Comparison of ENCODE assay signal across 8 mouse cellular contexts in genomic region chr9:109094553-109095136, GRCm38 (mm10). TPM values are rescaled to one million over a fixed set of nuclear protein-coding genes. Genes with fewer than 3 reads are reported as not detected.
DNase-seq lines count a peak whose midpoint lies in the region; ATAC-seq and TF ChIP-seq lines count a peak whose summit lies in the region.

No protein-coding gene starts in this region.

- TF ChIP-seq EP300 in heart, postnatal 0 days (IDR thresholded peaks at IDR 0.05; ENCODE audit: low read depth), result no peak

- DNase-seq in heart, postnatal 0 days (ENCODE audit: low spot score), result no peak
- DNase-seq in heart, postnatal 14 days, result no peak
- peak; percentile 72 for DNase-seq in embryo, embryonic 11 days
- no peak for DNase-seq in gastrocnemius, adult 18-20 months (ENCODE audit: low spot score)
- DNase-seq in urinary bladder, postnatal 25 days (ENCODE audit: low spot score), result no peak

- H3K9me3 ChIP-seq in heart, postnatal 0 days (replicated peaks; ENCODE audit: control insufficient read depth, low read length), result no peaks in the 10 kb centered on the region
- no peaks in the 10 kb centered on the region for H3K9me3 ChIP-seq in intestine, embryonic 16.5 days (ENCODE audit: control insufficient read depth, low read length)
- no peaks in the 10 kb centered on the region for H3K9me3 ChIP-seq in lung, embryonic 15.5 days

- no peaks in the 10 kb centered on the region for H3K27me3 ChIP-seq in heart, postnatal 0 days (ENCODE audit: control insufficient read depth, insufficient read depth, low read length)
- H3K27me3 ChIP-seq in intestine, embryonic 16.5 days (replicated peaks; ENCODE audit: control insufficient read depth, insufficient read depth, low read length), result no peaks in the 10 kb centered on the region
- H3K27me3 ChIP-seq in lung, embryonic 15.5 days, result no peaks in the 10 kb centered on the region
- H3K27me3 ChIP-seq in small intestine, adult 2 months (ENCODE audit: control insufficient read depth, insufficient read depth, low read length), result 0 out of 2 replicates have a peak, but pooled peaks cover 6% of the 10 kb centered on the region

- TF ChIP-seq POLR2A in small intestine, adult 2 months (IDR thresholded peaks at IDR 0.05; ENCODE audit: low read depth, low read length), result no peak

- ATAC-seq in heart, postnatal 0 days (ENCODE audit: insufficient read depth, low read depth), result no peak
- peak; percentile 73 for ATAC-seq in intestine, embryonic 16.5 days
- ATAC-seq in lung, embryonic 15.5 days (ENCODE audit: borderline replicate concordance, extremely low read depth, low FRiP score, low TSS enrichment), result peak; percentile 11

- WGBS in heart, postnatal 0 days, result 4% methylated on average over 15 of the region's 21 CpGs
- 2% methylated on average over 21 of the region's 21 CpGs for WGBS in intestine, embryonic 16.5 days
- WGBS in lung, embryonic 15.5 days, result under 1% methylated on average over 21 of the region's 21 CpGs
- 4% methylated on average over 21 of the region's 21 CpGs for WGBS in small intestine, adult 2 months

- H3K27ac ChIP-seq in heart, postnatal 0 days (ENCODE audit: low read depth), result peak overlapping the region; percentile 88
- H3K27ac ChIP-seq in intestine, embryonic 16.5 days (ENCODE audit: low read length), result peak overlapping the region; percentile 97
- peak overlapping the region; percentile 99 for H3K27ac ChIP-seq in lung, embryonic 15.5 days
- no peak overlapping the region; the same call in 1 of the 2 replicates for H3K27ac ChIP-seq in small intestine, adult 2 months (ENCODE audit: insufficient read depth, low read depth, low read length)

- H3K9ac ChIP-seq in heart, postnatal 0 days (replicated peaks; ENCODE audit: low read depth, low read length), result peak overlapping the region; percentile 79
- H3K9ac ChIP-seq in intestine, embryonic 16.5 days (ENCODE audit: low read depth, low read length), result peak overlapping the region; percentile 85
- peak overlapping the region; percentile 95 for H3K9ac ChIP-seq in lung, embryonic 15.5 days

- peaks cover 5% of the 10 kb centered on the region for H3K36me3 ChIP-seq in heart, postnatal 0 days (replicated peaks; ENCODE audit: control insufficient read depth, insufficient read depth, low read length)
- peaks cover 2% of the 10 kb centered on the region; the same call in 1 of the 2 replicates for H3K36me3 ChIP-seq in intestine, embryonic 16.5 days (ENCODE audit: control insufficient read depth, insufficient read depth, low read length)
- peaks cover 2% of the 10 kb centered on the region; the same call in 1 of the 2 replicates for H3K36me3 ChIP-seq in lung, embryonic 15.5 days
- H3K36me3 ChIP-seq in small intestine, adult 2 months (ENCODE audit: control insufficient read depth, insufficient read depth, low read length), result peaks cover 17% of the 10 kb centered on the region

- TF ChIP-seq CTCF in heart, postnatal 0 days (IDR thresholded peaks at IDR 0.05; ENCODE audit: low read depth), result no peak
- TF ChIP-seq CTCF in small intestine, adult 2 months (IDR thresholded peaks at IDR 0.05; ENCODE audit: extremely low read depth, insufficient read length, insufficient replicate concordance, low read depth, low read length), result no peak

- H3K4me3 ChIP-seq in heart, postnatal 0 days (ENCODE audit: low read depth, low read length), result peak overlapping the region; percentile 69
- peak overlapping the region; percentile 70 for H3K4me3 ChIP-seq in intestine, embryonic 16.5 days (ENCODE audit: low read length)
- H3K4me3 ChIP-seq in lung, embryonic 15.5 days, result peak overlapping the region; percentile 79
- peak overlapping the region; percentile 82 for H3K4me3 ChIP-seq in small intestine, adult 2 months (ENCODE audit: low read depth, low read length)

- H3K4me1 ChIP-seq in heart, postnatal 0 days (ENCODE audit: control insufficient read depth, insufficient read depth), result peaks cover 44% of the 10 kb centered on the region
- peaks cover 46% of the 10 kb centered on the region for H3K4me1 ChIP-seq in intestine, embryonic 16.5 days (ENCODE audit: control insufficient read depth, insufficient read depth, low read length)
- H3K4me1 ChIP-seq in lung, embryonic 15.5 days, result peaks cover 61% of the 10 kb centered on the region
- peaks cover 24% of the 10 kb centered on the region for H3K4me1 ChIP-seq in small intestine, adult 2 months (ENCODE audit: control insufficient read depth, insufficient read depth, insufficient read length, low read length)

- intact Hi-C loops in heart, postnatal 14 days (cut with DNase I), result no loop called here

- H3K4me2 ChIP-seq in heart, postnatal 0 days (ENCODE audit: low read depth, low read length), result peak overlapping the region; percentile 94
- peak overlapping the region; percentile 91 for H3K4me2 ChIP-seq in intestine, embryonic 16.5 days (ENCODE audit: low read depth, low read length)
- H3K4me2 ChIP-seq in lung, embryonic 15.5 days, result peak overlapping the region; percentile 83

RNA-seq across cellular contexts. Expression of gene Plxnb1, which starts 0.5 kb away (rescaled TPM):
- 26.1 and 54.3 TPM in 2 replicates for total RNA-seq in heart, postnatal 0 days (2014; rRNA removed; ENCODE audit: low replicate concordance)
- 3.0 and 3.3 TPM in 2 replicates for polyA plus RNA-seq in heart, postnatal 0 days (2015; fragmentation: Nextera tagmentation; extraction: Ambion mirVana)
- 10 to 100 TPM; 16.3 to 20.0 TPM for total RNA-seq in heart, postnatal 14 days (2021)
- 4.7 and 5.2 TPM in 2 replicates for polyA plus RNA-seq in intestine, embryonic 16.5 days (2015; fragmentation: Nextera tagmentation; extraction: Ambion mirVana)
- polyA plus RNA-seq in lung, embryonic 15.5 days (2015; fragmentation: Nextera tagmentation; extraction: Ambion mirVana), result 18.2 and 18.4 TPM in 2 replicates
- polyA plus RNA-seq in small intestine, adult 2 months (2012; rRNA removed), result 2.6 and 3.4 TPM in 2 replicates
- 1 to 10 TPM in 1 of 2 experiments, under 1 TPM in 1; 0.68 to 1.4 TPM for total RNA-seq in gastrocnemius, adult 18-20 months (2021)

RNA-seq across cellular contexts. Expression of gene Tma7, which starts 12.3 kb away (rescaled TPM):
- total RNA-seq in heart, postnatal 0 days (2014; rRNA removed; ENCODE audit: low replicate concordance), result 70.4 and 74.5 TPM in 2 replicates
- 490 and 527 TPM in 2 replicates for polyA plus RNA-seq in heart, postnatal 0 days (2015; fragmentation: Nextera tagmentation; extraction: Ambion mirVana)
- 100 to 1,000 TPM; 220 to 279 TPM for total RNA-seq in heart, postnatal 14 days (2021)
- 597 and 612 TPM in 2 replicates for polyA plus RNA-seq in intestine, embryonic 16.5 days (2015; fragmentation: Nextera tagmentation; extraction: Ambion mirVana)
- polyA plus RNA-seq in lung, embryonic 15.5 days (2015; fragmentation: Nextera tagmentation; extraction: Ambion mirVana), result 519 and 556 TPM in 2 replicates
- polyA plus RNA-seq in small intestine, adult 2 months (2012; rRNA removed), result 0.58 and 1.6 TPM in 2 replicates
- 100 to 1,000 TPM; 325 to 344 TPM for total RNA-seq in gastrocnemius, adult 18-20 months (2021)

RNA-seq across cellular contexts. Expression of gene Ccdc51, which starts 12.4 kb away (rescaled TPM):
- 11.6 and 19.5 TPM in 2 replicates for total RNA-seq in heart, postnatal 0 days (2014; rRNA removed; ENCODE audit: low replicate concordance)
- polyA plus RNA-seq in heart, postnatal 0 days (2015; fragmentation: Nextera tagmentation; extraction: Ambion mirVana), result 14.3 and 14.6 TPM in 2 replicates
- 10 to 100 TPM; 10.4 to 11.1 TPM for total RNA-seq in heart, postnatal 14 days (2021)
- polyA plus RNA-seq in intestine, embryonic 16.5 days (2015; fragmentation: Nextera tagmentation; extraction: Ambion mirVana), result 20.0 and 20.2 TPM in 2 replicates
- polyA plus RNA-seq in lung, embryonic 15.5 days (2015; fragmentation: Nextera tagmentation; extraction: Ambion mirVana), result 11.2 and 11.5 TPM in 2 replicates
- 5.5 and 11.3 TPM in 2 replicates for polyA plus RNA-seq in small intestine, adult 2 months (2012; rRNA removed)
- 1 to 10 TPM; 7.9 to 8.1 TPM for total RNA-seq in gastrocnemius, adult 18-20 months (2021)

RNA-seq across cellular contexts. Expression of gene Atrip, which starts 20.7 kb away (rescaled TPM):
- total RNA-seq in heart, postnatal 0 days (2014; rRNA removed; ENCODE audit: low replicate concordance), result 17.1 and 31.2 TPM in 2 replicates
- polyA plus RNA-seq in heart, postnatal 0 days (2015; fragmentation: Nextera tagmentation; extraction: Ambion mirVana), result 11.1 and 11.7 TPM in 2 replicates
- 10 to 100 TPM in 1 of 2 experiments, 1 to 10 TPM in 1; 8.4 to 10.3 TPM for total RNA-seq in heart, postnatal 14 days (2021)
- polyA plus RNA-seq in intestine, embryonic 16.5 days (2015; fragmentation: Nextera tagmentation; extraction: Ambion mirVana), result 18.4 and 21.5 TPM in 2 replicates
- 26.4 and 27.0 TPM in 2 replicates for polyA plus RNA-seq in lung, embryonic 15.5 days (2015; fragmentation: Nextera tagmentation; extraction: Ambion mirVana)
- polyA plus RNA-seq in small intestine, adult 2 months (2012; rRNA removed), result 5.8 and 10.7 TPM in 2 replicates
- total RNA-seq in gastrocnemius, adult 18-20 months (2021), result 1 to 10 TPM; 8.9 to 9.2 TPM

RNA-seq across cellular contexts. Expression of gene Trex1, which starts 35.1 kb away (rescaled TPM):
- 21.6 and 44.2 TPM in 2 replicates for total RNA-seq in heart, postnatal 0 days (2014; rRNA removed; ENCODE audit: low replicate concordance)
- polyA plus RNA-seq in heart, postnatal 0 days (2015; fragmentation: Nextera tagmentation; extraction: Ambion mirVana), result 14.5 and 14.6 TPM in 2 replicates
- 10 to 100 TPM; 10.4 to 10.6 TPM for total RNA-seq in heart, postnatal 14 days (2021)
- 13.0 and 14.4 TPM in 2 replicates for polyA plus RNA-seq in intestine, embryonic 16.5 days (2015; fragmentation: Nextera tagmentation; extraction: Ambion mirVana)
- 12.7 and 14.0 TPM in 2 replicates for polyA plus RNA-seq in lung, embryonic 15.5 days (2015; fragmentation: Nextera tagmentation; extraction: Ambion mirVana)
- polyA plus RNA-seq in small intestine, adult 2 months (2012; rRNA removed), result 51.9 and 174 TPM in 2 replicates
- total RNA-seq in gastrocnemius, adult 18-20 months (2021), result 10 to 100 TPM; 13.1 to 17.2 TPM

Comparison
In these comparisons a context has a peak if more than half of its experiments do, and no peak if none do; other contexts are left out.
1. RNA of gene Tma7, which starts 12.3 kb away (polyA plus RNA-seq): 597 to 612 TPM in intestine, embryonic 16.5 days, 519 to 556 TPM in lung, embryonic 15.5 days and 490 to 527 TPM in heart, postnatal 0 days; 0.58 to 1.6 TPM in small intestine, adult 2 months; every median in the first group is over 100 times any median in the second.
2. Peak in every context shown above with its lines, with median percentiles within 50 percentile points of each other: H3K4me2 ChIP-seq, H3K4me3 ChIP-seq and H3K9ac ChIP-seq.